Mouse (Mus musculus) cerebellum, adult 18-20 months (tissue): ENCODE measurements at regions not wholly inside any gene's neighbourhood (a gene's known extent, or its start where the extent isn't known, plus 50 kb on each side); places are given as distances from the start of the nearest gene placed in this dataset.

Experiments
- DNase-seq, 2 experiments: peaks; one replicate each; pipeline ENCODE4 v3.0.0; 2021

- DNase-seq: no peak
Observed at GRCm38 (mm10) chr13:72947374-72948165, 312.7 kb upstream of the Irx4 start.

GRCm38 (mm10) chr13:72958616-72959518 is 301.4 kb upstream of the Irx4 start:
- no peak for DNase-seq

- DNase-seq: no peak
Observed at GRCm38 (mm10) chr13:72961291-72961690, 299.0 kb upstream of the Irx4 start.

GRCm38 (mm10) chr13:72972165-72972564 is 288.1 kb upstream of the Irx4 start:
- DNase-seq: no peak

GRCm38 (mm10) chr13:72972894-72973293 is 287.4 kb upstream of the Irx4 start:
- DNase-seq: no peak

GRCm38 (mm10) chr13:72977213-72977612 is 283.1 kb upstream of the Irx4 start:
- no peak for DNase-seq

GRCm38 (mm10) chr13:72977971-72978370 is 282.3 kb upstream of the Irx4 start:
- no peak for DNase-seq

GRCm38 (mm10) chr13:72978966-72979365 is 281.3 kb upstream of the Irx4 start:
- peak in 1 of 2 experiments; percentile 5 for DNase-seq

- no peak for DNase-seq
Observed at GRCm38 (mm10) chr13:72992589-72993409, 267.5 kb upstream of the Irx4 start.

GRCm38 (mm10) chr13:72993410-72993858 is 266.8 kb upstream of the Irx4 start:
- no peak for DNase-seq

- no peak for DNase-seq
Observed at GRCm38 (mm10) chr13:72994538-72994937, 265.7 kb upstream of the Irx4 start.

GRCm38 (mm10) chr13:73008856-73009546 is 251.3 kb upstream of the Irx4 start:
- no peak for DNase-seq

- no peak for DNase-seq
Observed at GRCm38 (mm10) chr13:73009547-73010475, 250.5 kb upstream of the Irx4 start.

GRCm38 (mm10) chr13:73019181-73019580 is 241.1 kb upstream of the Irx4 start:
- no peak for DNase-seq

GRCm38 (mm10) chr13:73031217-73031616 is 229.1 kb upstream of the Irx4 start:
- DNase-seq: no peak

GRCm38 (mm10) chr13:73033055-73033454 is 227.2 kb upstream of the Irx4 start:
- peak; percentile 45 to 64 for DNase-seq

GRCm38 (mm10) chr13:73034065-73034831 is 226.0 kb upstream of the Irx4 start:
- peak in 1 of 2 experiments; percentile 10 for DNase-seq

GRCm38 (mm10) chr13:73034886-73035285 is 225.4 kb upstream of the Irx4 start:
- no peak for DNase-seq

GRCm38 (mm10) chr13:73035336-73035940 is 224.8 kb upstream of the Irx4 start:
- DNase-seq: no peak

- no peak for DNase-seq
Observed at GRCm38 (mm10) chr13:73039731-73040130, 220.5 kb upstream of the Irx4 start.
